Mouse (Mus musculus): ENCODE data around the gene Atp2a3.

Gene Atp2a3

GRCm38 (mm10) chr11:72961072-72961980 lies at the start of gene Atp2a3:
TSS of gene Atp2a3 (plus strand) at chr11:72961169.
- no peak for DNase-seq (ENCODE audit: low read depth, low spot score)

GRCm38 (mm10) chr11:72917299-72917996 lies 43.5 kb upstream of the Atp2a3 start:
- no peak for DNase-seq (ENCODE audit: low read depth, low spot score)

- DNase-seq (ENCODE audit: low read depth, low spot score), result no peak
These were observed 37.9 kb upstream of the Atp2a3 start for GRCm38 (mm10) chr11:72923116-72923515.

- no peak for DNase-seq (ENCODE audit: low read depth, low spot score)
These were observed 36.5 kb upstream of the Atp2a3 start for GRCm38 (mm10) chr11:72924458-72924857.

- DNase-seq (ENCODE audit: low read depth, low spot score), result no peak
These were observed 35.9 kb upstream of the Atp2a3 start for GRCm38 (mm10) chr11:72925067-72925466.

- no peak for DNase-seq (ENCODE audit: low read depth, low spot score)
These were observed 34.6 kb upstream of the Atp2a3 start for GRCm38 (mm10) chr11:72926226-72926890.

- no peak for DNase-seq (ENCODE audit: low read depth, low spot score)
These were observed 32.5 kb upstream of the Atp2a3 start for GRCm38 (mm10) chr11:72928516-72928915.

GRCm38 (mm10) chr11:72940208-72941143 lies 20.5 kb upstream of the Atp2a3 start:
- DNase-seq (ENCODE audit: low read depth, low spot score), result no peak

- DNase-seq (ENCODE audit: low read depth, low spot score), result no peak
These were observed 15.8 kb upstream of the Atp2a3 start for GRCm38 (mm10) chr11:72944996-72945793.

GRCm38 (mm10) chr11:72945875-72946559 lies 15.0 kb upstream of the Atp2a3 start:
- no peak for DNase-seq (ENCODE audit: low read depth, low spot score)

GRCm38 (mm10) chr11:72946560-72947119 lies 14.3 kb upstream of the Atp2a3 start:
- no peak for DNase-seq (ENCODE audit: low read depth, low spot score)

- no peak for DNase-seq (ENCODE audit: low read depth, low spot score)
These were observed 13.1 kb upstream of the Atp2a3 start for GRCm38 (mm10) chr11:72947840-72948239.

- no peak for DNase-seq (ENCODE audit: low read depth, low spot score)
These were observed 12.7 kb upstream of the Atp2a3 start for GRCm38 (mm10) chr11:72948254-72948653.

GRCm38 (mm10) chr11:72951137-72952000 lies 9.6 kb upstream of the Atp2a3 start:
- DNase-seq (ENCODE audit: low read depth, low spot score), result no peak

GRCm38 (mm10) chr11:72952226-72952625 lies 8.7 kb upstream of the Atp2a3 start:
- DNase-seq (ENCODE audit: low read depth, low spot score), result no peak

GRCm38 (mm10) chr11:72952697-72953096 lies 8.3 kb upstream of the Atp2a3 start:
- no peak for DNase-seq (ENCODE audit: low read depth, low spot score)

- no peak for DNase-seq (ENCODE audit: low read depth, low spot score)
These were observed 7.9 kb upstream of the Atp2a3 start for GRCm38 (mm10) chr11:72953116-72953439.

- DNase-seq (ENCODE audit: low read depth, low spot score), result no peak
These were observed 7.4 kb upstream of the Atp2a3 start for GRCm38 (mm10) chr11:72953440-72954151.

All from retina, adult 2 months (tissue).